ENCODE assay signal across 21 mouse cellular contexts in the genomic region with DNA sequence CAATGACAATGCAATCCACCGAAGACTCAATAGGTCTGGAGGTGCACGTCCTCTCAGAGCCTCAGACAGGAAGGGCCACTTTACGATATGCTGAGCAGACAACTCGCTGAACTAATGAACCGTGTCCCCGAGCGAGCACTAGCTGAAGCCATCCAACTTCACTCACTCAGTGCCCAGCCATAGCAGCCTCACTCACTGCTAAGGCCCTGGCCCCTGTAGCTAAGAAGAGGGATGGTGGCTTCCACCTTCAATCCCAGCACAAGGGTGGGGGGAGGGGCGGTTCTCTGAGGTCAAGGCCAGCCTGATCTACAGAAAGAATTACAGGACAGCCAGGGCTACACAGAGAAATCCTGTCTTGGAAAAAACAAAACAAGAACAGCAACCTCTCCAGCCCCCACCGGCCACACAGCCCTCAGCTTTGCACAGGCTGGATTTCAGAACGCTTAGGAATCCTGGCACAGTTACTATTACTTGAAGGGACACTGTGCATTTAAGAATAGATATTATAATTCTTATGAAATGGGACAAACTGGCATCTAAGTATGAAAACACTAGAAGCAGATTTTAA.
DNase-seq lines count a peak whose midpoint lies in the region; ATAC-seq and TF ChIP-seq lines count a peak whose summit lies in the region.
"Had no signal": no experiment of that assay in that cellular context is flagged by ENCODE, and none has a peak within 500 bp of the region (broad histone marks: within the 10 kb centered on the region; RNA-seq: fewer than 3 reads in every experiment).

No protein-coding gene starts in this region.

- no peak for TF ChIP-seq CTCF in E14TG2a.4 (conservative IDR thresholded peaks at IDR 0.05; ENCODE audit: low read length)

- 0 out of 2 replicates have a peak, but pooled peaks have one; percentile 18 for ATAC-seq in kidney, embryonic 15.5 days (replicated peaks; ENCODE audit: low FRiP score)
- no peak for ATAC-seq in liver, embryonic 12.5 days
- ATAC-seq: forebrain, embryonic 13.5 days; forebrain, postnatal 0 days had no signal

- DNase-seq in kidney, adult 11 months, result no peak
- DNase-seq in liver, result no peak
- DNase-seq in ES-CJ7 (ENCODE audit: low read depth, low spot score), result peak; percentile 74
- no peak for DNase-seq in gastrocnemius, postnatal 25 days
- DNase-seq in retina, postnatal 1 day, result no peak
- DNase-seq: adrenal gland, adult 8-10 months; adrenal gland, postnatal 36 days; cerebellum, adult 2 months; cerebellum, postnatal 10 days; forebrain, postnatal 0 days; gastrocnemius, adult 2 months; gastrocnemius, postnatal 36 days; heart, adult 18-20 months; heart, postnatal 14 days had no signal

- H3K27ac ChIP-seq in kidney, embryonic 15.5 days, result no peak overlapping the region
- 0 out of 2 replicates have a peak overlapping the region, but pooled peaks have one; percentile 36 for H3K27ac ChIP-seq in liver, embryonic 12.5 days
- H3K27ac ChIP-seq: embryonic facial prominence, embryonic 10.5 days; forebrain, embryonic 13.5 days; gastrocnemius, adult 2 months; heart, embryonic 10.5 days; hindbrain, embryonic 14.5 days had no signal

- no peaks in the 10 kb centered on the region for H3K9me3 ChIP-seq in kidney, embryonic 15.5 days (replicated peaks)
- H3K9me3 ChIP-seq in liver, embryonic 12.5 days (replicated peaks), result no peaks in the 10 kb centered on the region
- no peaks in the 10 kb centered on the region for H3K9me3 ChIP-seq in E14TG2a.4 (ENCODE audit: low read length)
- H3K9me3 ChIP-seq: embryonic facial prominence, embryonic 10.5 days; forebrain, embryonic 13.5 days; heart, embryonic 10.5 days had no signal

- H3K9ac ChIP-seq in kidney, embryonic 15.5 days, result no peak overlapping the region
- no peak overlapping the region for H3K9ac ChIP-seq in liver, embryonic 12.5 days
- H3K9ac ChIP-seq: forebrain, embryonic 13.5 days; forebrain, postnatal 0 days; hindbrain, embryonic 14.5 days had no signal

- peaks cover 14% of the 10 kb centered on the region for H3K4me1 ChIP-seq in kidney, embryonic 15.5 days
- no peaks in the 10 kb centered on the region; the same call in 1 of the 2 replicates for H3K4me1 ChIP-seq in liver, embryonic 12.5 days
- peaks cover 82% of the 10 kb centered on the region for H3K4me1 ChIP-seq in E14TG2a.4 (replicated peaks; ENCODE audit: low read depth, low read length)
- H3K4me1 ChIP-seq: forebrain, embryonic 13.5 days had no signal

- H3K27me3 ChIP-seq in kidney, embryonic 15.5 days, result no peaks in the 10 kb centered on the region
- H3K27me3 ChIP-seq in liver, embryonic 12.5 days (replicated peaks), result no peaks in the 10 kb centered on the region
- no peaks in the 10 kb centered on the region for H3K27me3 ChIP-seq in E14TG2a.4 (ENCODE audit: insufficient read depth, low read length)
- H3K27me3 ChIP-seq: forebrain, embryonic 13.5 days had no signal

- no peak overlapping the region for H3K4me2 ChIP-seq in kidney, embryonic 15.5 days
- H3K4me2 ChIP-seq in liver, embryonic 12.5 days, result no peak overlapping the region
- H3K4me2 ChIP-seq: forebrain, embryonic 13.5 days; hindbrain, embryonic 14.5 days had no signal

- H3K4me3 ChIP-seq in kidney, embryonic 15.5 days (replicated peaks), result no peak overlapping the region
- no peak overlapping the region for H3K4me3 ChIP-seq in liver, embryonic 12.5 days
- peak overlapping the region; percentile 29; the same call in 1 of the 2 replicates for H3K4me3 ChIP-seq in E14TG2a.4 (replicated peaks; ENCODE audit: low read length)
- H3K4me3 ChIP-seq: embryonic facial prominence, embryonic 10.5 days; forebrain, embryonic 13.5 days; gastrocnemius, adult 2 months; heart, embryonic 10.5 days had no signal

- WGBS in kidney, embryonic 15.5 days, result 55% methylated on average over 10 of the region's 10 CpGs
- WGBS in liver, embryonic 12.5 days (ENCODE audit: insufficient replicate concordance), result 87% methylated on average over 10 of the region's 10 CpGs

- peaks cover 12% of the 10 kb centered on the region for H3K36me3 ChIP-seq in kidney, embryonic 15.5 days
- peaks cover 41% of the 10 kb centered on the region for H3K36me3 ChIP-seq in liver, embryonic 12.5 days
- peaks cover 70% of the 10 kb centered on the region for H3K36me3 ChIP-seq in E14TG2a.4 (ENCODE audit: insufficient read depth, low read length)
